Mouse (Mus musculus) neutrophil, adult 65 days (primary cell): ENCODE data around the gene Usp9x. TPM values are rescaled to one million over a fixed set of nuclear protein-coding genes. Genes with fewer than 3 reads are reported as not detected.

ENCODE experiments used
- total RNA-seq: library from RNA; stranded (reverse); gene quantifications from 2 replicates; pipeline ENCODE4 v1.2.4, GENCODE M21; 2023

The Usp9x gene
- 70.7 and 103 TPM in 2 replicates for total RNA-seq

DNA sequence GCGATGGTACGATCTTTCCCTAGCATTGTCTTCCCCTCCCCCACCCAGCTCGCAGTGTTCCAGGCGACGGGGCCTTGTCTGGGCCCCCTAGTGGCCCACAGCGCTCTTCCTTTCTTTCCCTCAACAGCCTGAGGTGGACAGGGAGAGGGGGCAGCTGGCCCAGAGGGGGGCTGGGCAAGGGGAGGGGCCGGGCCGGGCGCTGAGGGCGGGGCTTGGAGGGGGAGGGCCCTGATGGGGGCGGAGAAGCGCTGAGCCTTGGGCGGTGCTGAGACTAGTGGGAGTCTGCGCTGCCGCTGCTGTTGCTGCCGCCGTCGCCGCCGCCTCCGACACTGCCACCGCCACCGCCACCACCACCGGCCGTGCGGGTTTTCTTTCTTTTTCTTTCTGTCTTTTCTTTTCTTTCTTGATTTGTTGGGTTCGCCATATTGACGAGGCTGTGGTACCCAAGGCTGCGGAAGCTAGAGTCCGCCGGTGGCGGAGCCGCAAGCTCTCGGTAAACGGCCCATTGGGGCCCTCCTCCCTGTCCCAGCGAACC, at the start of gene Usp9x:
Gene Usp9x, plus strand, starts transcription at position 258 of the 535 bp plus-strand sequence.

Other genes with a start within 250 kb of the Usp9x start
- gene Ddx3x, start 209.5 kb downstream of the Usp9x start, total RNA-seq: 505 and 554 TPM in 2 replicates